Mouse (Mus musculus): ENCODE results near the gene Serinc5. TPM values are rescaled to one million over a fixed set of nuclear protein-coding genes. Genes with fewer than 3 reads are reported as not detected.
A peak's percentile ranks its signal among the peaks of the same experiment; 100 is the strongest.

Serinc5 gene
- polyA plus RNA-seq, 1 experiment, result 17.5 TPM

DNA sequence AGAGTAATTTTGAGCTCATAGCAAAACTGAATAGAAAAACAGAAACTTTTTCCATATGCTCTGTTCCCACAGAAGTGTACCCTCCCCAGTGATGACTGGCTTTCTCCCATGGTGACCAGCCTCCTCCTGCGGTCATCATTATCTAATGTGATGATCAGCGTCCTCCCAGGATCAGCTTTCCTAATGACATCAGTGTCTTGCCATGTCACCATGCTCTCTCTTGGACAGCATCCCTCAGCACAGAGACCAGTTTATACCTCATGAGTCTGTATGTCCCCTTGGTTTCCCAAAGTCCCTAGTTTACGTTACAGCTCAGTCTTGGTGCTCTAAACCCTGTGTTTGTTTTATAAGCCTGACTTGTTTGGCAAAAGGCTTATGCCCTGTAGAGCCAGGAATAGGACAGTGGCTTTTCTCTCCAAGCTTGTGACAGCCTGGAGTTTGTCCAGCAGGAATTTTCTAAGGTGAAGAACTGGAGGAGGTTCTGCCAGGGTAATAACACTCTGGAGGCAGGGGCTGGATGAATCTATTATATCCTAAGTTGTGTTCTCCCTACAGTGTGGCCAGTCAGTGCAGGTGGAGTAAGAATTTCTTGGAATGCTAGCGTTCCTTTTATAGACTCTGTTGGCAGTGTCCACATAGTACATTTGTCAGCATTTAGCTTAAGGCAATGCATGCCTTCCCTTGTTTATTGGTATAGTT is 46.1 kb downstream of the Serinc5 start:
- Histone ChIP-seq H3K4me1 (ENCODE audit: control insufficient read depth, insufficient read depth, low read length) (peaks cover 7% of the 10 kb centered on the region), H3K4me3 (ENCODE audit: insufficient read depth, low read length) (no peak overlapping the region), H3K27ac (ENCODE audit: insufficient read depth, low read length) (0 out of 2 replicates have a peak overlapping the region, but pooled peaks have one; percentile 2)
- TF ChIP-seq CTCF (IDR thresholded peaks at IDR 0.05; ENCODE audit: borderline replicate concordance, insufficient read depth, low read length) (no peak), POLR2A (IDR thresholded peaks at IDR 0.05; ENCODE audit: low read depth, low read length) (no peak)

DNA sequence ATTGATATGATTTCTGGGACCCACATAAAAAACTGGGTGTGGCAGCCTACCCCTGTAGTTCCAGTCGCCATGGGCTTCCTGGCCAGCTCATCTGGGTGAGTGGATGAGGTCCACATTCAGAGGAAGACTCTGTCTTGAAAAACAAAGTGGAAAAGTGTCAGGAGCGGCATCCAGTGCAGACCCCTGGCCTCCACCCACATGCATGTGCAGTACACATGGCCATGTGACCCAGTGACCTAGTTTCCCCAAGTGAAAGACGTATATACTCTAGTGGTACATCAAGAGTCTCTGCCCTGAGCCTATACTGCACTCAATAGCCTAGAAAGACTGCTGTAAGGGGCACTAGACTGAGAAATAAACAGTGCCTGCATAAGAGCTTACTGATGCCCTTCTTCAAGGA is 48.7 kb downstream of the Serinc5 start:
- TF ChIP-seq CTCF (IDR thresholded peaks at IDR 0.05; ENCODE audit: borderline replicate concordance, insufficient read depth, low read length) (no peak), POLR2A (IDR thresholded peaks at IDR 0.05; ENCODE audit: low read depth, low read length) (no peak)
- H3K4me3 ChIP-seq (ENCODE audit: insufficient read depth, low read length), result no peak overlapping the region
- H3K4me1 ChIP-seq (ENCODE audit: control insufficient read depth, insufficient read depth, low read length), result peaks cover 6% of the 10 kb centered on the region; the same call in 1 of the 2 replicates
- no peak overlapping the region for H3K27ac ChIP-seq (ENCODE audit: insufficient read depth, low read length)

DNA sequence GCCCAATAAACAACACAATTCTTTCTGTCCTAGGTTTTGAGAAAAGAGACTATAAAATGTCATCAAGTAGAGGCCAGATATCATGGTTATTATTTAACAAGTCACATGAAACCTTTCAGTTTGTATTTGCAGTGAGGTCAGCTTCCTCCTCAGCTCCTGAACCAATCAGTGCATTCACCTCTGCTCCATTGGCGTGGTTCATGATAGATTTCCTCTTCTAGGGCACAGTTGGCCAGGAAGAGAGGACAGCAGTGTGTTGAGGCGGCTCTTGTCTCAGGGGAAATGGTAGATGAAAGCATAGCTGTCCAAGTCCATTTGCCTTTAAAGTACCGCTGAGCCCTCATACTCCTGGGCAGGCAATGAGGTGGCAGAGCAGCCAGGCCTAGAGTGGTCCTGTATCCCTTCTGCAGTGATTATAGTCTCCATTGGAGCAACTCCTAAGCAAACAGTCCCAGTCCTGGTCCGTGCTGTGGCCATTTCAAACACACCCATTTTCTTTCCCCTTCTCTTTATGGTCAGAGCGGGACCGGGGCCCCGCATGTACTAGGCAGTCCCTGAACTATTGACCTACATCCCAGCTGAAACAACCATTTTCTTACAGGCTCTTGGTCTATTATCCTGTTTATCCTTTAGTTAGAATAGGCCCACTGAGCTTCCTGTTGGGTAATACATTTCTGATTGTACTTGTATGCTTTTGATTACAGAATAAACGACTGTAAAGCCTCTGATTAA is 51.8 kb downstream of the Serinc5 start:
- H3K27ac ChIP-seq (ENCODE audit: insufficient read depth, low read length), result no peak overlapping the region

DNA sequence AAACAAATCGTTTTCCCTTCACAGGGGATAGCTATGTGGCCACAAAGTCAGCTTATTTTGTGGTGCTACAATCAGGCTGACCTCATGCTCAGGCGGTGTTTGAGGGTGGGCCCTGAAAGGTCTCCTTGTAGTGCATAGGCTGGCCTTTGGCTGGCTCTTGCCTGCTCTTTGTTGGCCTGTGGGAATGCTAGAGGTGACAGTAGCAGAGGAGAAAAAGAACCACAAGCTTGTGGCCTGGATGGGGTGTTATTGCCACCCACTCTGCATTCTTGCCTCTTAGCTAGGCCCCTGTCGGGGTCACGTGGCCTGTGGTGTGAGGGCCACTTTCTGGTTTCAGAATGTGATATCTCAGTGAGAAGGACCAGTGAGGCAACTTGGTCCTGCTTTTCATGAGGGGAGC is 54.1 kb downstream of the Serinc5 start:
- Histone ChIP-seq H3K4me1 (ENCODE audit: control insufficient read depth, insufficient read depth, low read length) (peaks cover 8% of the 10 kb centered on the region; the same call in 1 of the 2 replicates), H3K4me3 (ENCODE audit: insufficient read depth, low read length) (no peak overlapping the region), H3K27ac (ENCODE audit: insufficient read depth, low read length) (no peak overlapping the region)
- TF ChIP-seq CTCF (IDR thresholded peaks at IDR 0.05; ENCODE audit: borderline replicate concordance, insufficient read depth, low read length) (no peak), POLR2A (IDR thresholded peaks at IDR 0.05; ENCODE audit: low read depth, low read length) (no peak)

More for the DNA sequence above, 51.8 kb downstream of the Serinc5 start:
- no peak overlapping the region for H3K4me3 ChIP-seq (ENCODE audit: insufficient read depth, low read length)
- peaks cover 5% of the 10 kb centered on the region; the same call in 1 of the 2 replicates for H3K4me1 ChIP-seq (ENCODE audit: control insufficient read depth, insufficient read depth, low read length)
- TF ChIP-seq POLR2A (IDR thresholded peaks at IDR 0.05; ENCODE audit: low read depth, low read length) (no peak), CTCF (IDR thresholded peaks at IDR 0.05; ENCODE audit: borderline replicate concordance, insufficient read depth, low read length) (no peak)

DNA sequence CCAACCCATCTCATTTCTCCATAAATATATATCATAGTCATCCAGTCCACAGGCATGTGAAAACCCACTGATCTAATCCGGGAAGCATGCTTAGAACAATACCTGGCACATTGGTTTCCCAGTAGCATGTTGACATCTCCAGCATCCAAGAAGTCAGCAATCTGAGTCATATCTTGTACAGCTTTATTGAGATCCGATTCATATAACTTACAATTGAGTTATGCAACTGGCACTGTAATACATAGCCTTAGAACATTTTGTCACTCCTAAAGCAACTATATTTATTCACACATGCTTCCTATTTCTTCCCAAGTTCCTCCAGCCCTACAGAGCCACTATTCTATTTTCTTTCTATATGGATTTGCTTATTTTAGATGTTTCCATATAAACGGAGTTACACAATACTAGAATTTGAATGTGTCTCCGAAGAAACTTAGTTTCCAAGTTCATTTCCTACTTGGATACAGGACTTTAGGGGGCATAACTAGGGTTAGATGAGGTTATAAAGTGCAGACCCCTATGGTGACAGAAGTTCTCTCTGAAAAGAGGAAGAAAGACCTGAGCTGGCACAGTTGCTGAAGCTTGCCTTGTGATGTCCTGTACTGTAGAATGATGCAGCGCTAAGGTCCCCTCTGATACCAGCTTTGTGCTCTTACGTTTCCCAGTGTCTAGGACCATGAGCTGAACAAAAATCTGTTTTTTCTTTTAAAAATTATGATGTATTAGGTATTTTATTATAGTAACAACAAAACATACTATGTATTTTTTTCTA is 57.5 kb downstream of the Serinc5 start:
- peaks cover 7% of the 10 kb centered on the region for H3K4me1 ChIP-seq (ENCODE audit: control insufficient read depth, insufficient read depth, low read length)

DNA sequence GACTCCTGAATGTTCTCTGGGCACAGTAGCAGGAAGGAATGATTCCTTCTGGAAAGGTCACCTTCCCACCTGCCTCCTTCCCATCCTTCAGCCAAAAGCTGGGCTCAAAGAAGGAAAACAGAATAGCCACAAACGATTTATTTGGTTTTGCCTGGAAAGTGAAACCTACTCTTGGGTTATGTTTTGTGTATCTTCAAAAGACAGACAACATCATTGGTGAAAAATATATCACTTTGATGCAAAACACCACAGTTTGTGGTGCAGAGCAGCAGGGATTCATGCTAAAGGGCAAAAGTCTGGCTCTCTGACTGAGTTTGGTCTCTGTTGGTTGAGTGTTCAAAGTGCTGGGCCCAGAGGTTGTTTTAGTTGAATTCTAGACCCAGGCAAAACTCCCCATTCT is 60.8 kb downstream of the Serinc5 start:
- no peak for TF ChIP-seq POLR2A (IDR thresholded peaks at IDR 0.05; ENCODE audit: low read depth, low read length)
- TF ChIP-seq CTCF (IDR thresholded peaks at IDR 0.05; ENCODE audit: borderline replicate concordance, insufficient read depth, low read length), result no peak
- H3K4me1 ChIP-seq (ENCODE audit: control insufficient read depth, insufficient read depth, low read length), result peaks cover 27% of the 10 kb centered on the region
- H3K4me3 ChIP-seq (ENCODE audit: insufficient read depth, low read length), result no peak overlapping the region
- no peak overlapping the region for H3K27ac ChIP-seq (ENCODE audit: insufficient read depth, low read length)

More for the DNA sequence above, 57.5 kb downstream of the Serinc5 start:
- TF ChIP-seq POLR2A (IDR thresholded peaks at IDR 0.05; ENCODE audit: low read depth, low read length), result no peak
- no peak for TF ChIP-seq CTCF (IDR thresholded peaks at IDR 0.05; ENCODE audit: borderline replicate concordance, insufficient read depth, low read length)
- no peak overlapping the region; the same call in 1 of the 2 replicates for H3K27ac ChIP-seq (ENCODE audit: insufficient read depth, low read length)
- no peak overlapping the region for H3K4me3 ChIP-seq (ENCODE audit: insufficient read depth, low read length)

DNA sequence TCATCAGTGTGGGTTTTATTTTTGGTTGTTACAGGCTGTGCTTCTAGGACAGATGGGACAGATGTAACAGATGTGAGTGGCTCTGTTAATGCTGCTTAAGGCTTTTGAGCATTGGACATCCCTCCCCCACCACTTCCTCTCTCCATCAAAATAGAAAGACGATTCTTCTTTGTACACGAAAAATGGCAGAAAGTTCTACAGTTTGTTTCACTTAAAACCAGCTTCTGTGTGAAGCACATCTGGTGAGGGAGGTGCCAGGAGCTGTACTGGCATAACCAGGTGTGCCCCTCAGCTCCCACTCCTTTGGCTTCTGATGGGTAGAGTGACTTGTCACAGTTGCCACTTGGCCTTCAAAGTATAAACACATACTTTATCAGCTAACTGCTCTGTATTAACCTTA is 63.8 kb downstream of the Serinc5 start:
- Histone ChIP-seq H3K4me1 (ENCODE audit: control insufficient read depth, insufficient read depth, low read length) (peaks cover 26% of the 10 kb centered on the region), H3K27ac (ENCODE audit: insufficient read depth, low read length) (peak overlapping the region; percentile 68), H3K4me3 (ENCODE audit: insufficient read depth, low read length) (no peak overlapping the region)
- no peak for TF ChIP-seq POLR2A (IDR thresholded peaks at IDR 0.05; ENCODE audit: low read depth, low read length)

DNA sequence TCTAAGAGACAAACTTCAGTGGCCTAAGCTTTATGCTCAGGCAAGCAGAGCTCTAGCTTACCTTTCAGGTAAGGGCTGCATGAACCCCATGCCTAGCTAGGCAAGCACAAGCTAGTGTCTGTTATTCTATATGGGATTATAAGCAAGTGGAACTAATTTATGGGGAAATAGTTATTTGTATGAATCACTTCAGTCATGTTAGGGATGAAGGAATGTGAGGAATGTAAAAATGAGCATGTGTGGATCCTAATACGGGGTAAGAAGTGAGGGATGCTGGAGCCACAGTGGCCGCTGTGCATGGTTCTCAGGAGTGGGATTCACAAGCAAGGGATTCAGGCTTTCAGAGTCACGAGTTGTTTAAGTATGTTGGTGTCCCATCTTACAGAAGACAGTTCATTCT is 64.4 kb downstream of the Serinc5 start:
- H3K27ac ChIP-seq (ENCODE audit: insufficient read depth, low read length), result peak overlapping the region; percentile 68
- TF ChIP-seq CTCF (IDR thresholded peaks at IDR 0.05; ENCODE audit: borderline replicate concordance, insufficient read depth, low read length) (no peak), POLR2A (IDR thresholded peaks at IDR 0.05; ENCODE audit: low read depth, low read length) (no peak)
- peaks cover 26% of the 10 kb centered on the region for H3K4me1 ChIP-seq (ENCODE audit: control insufficient read depth, insufficient read depth, low read length)
- H3K4me3 ChIP-seq (ENCODE audit: insufficient read depth, low read length), result no peak overlapping the region

DNA sequence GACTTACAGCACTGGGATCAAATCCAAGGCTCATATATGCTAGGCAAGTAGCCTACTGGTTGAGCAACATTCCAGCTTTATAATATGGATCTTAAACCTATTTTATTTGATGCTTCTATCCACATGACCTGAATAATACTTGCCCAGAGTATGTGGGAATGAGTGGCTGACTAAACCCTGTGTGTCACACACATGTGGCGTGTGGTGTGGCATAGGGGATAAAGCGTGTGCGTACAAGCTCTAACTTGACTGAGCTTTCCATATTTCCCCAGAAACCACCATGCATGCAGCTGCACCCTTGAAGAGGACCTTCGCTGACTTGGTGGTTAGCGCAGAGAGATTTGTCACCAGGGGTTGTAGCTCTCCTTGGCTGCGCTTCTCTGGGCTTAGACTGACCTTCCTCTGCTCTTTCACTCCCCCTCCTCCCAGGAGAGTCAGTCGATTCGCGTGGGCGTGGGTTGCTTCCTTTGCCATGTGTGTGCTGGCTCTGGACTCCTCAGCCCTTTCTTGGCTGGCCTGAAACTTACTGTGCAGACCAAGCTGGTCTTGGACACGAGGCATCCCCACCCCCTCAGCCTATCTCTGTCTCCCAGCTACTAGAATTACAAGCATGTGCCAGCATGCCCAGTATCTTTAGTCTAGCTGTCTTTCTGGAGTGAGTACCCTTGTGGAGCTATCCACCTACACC is 65.2 kb downstream of the Serinc5 start:
- Histone ChIP-seq H3K4me3 (ENCODE audit: insufficient read depth, low read length) (no peak overlapping the region), H3K27ac (ENCODE audit: insufficient read depth, low read length) (peak overlapping the region; percentile 68), H3K4me1 (ENCODE audit: control insufficient read depth, insufficient read depth, low read length) (peaks cover 26% of the 10 kb centered on the region)
- TF ChIP-seq POLR2A (IDR thresholded peaks at IDR 0.05; ENCODE audit: low read depth, low read length) (no peak), CTCF (IDR thresholded peaks at IDR 0.05; ENCODE audit: borderline replicate concordance, insufficient read depth, low read length) (no peak)
